Mouse (Mus musculus) urinary bladder, postnatal 4 days (tissue): ENCODE data around the gene Alyref.
"Not testable (repeated sequence)": the region's sequence is repeated elsewhere in the genome, so short reads cannot be mapped to it uniquely, and the experiment has no call there.

Experiments used
- DNase-seq, 2 experiments: peaks; one replicate each; pipeline ENCODE4 v3.0.0; 2021 to 2022; ENCODE audit warnings: low spot score in 2 of 2

Gene Alyref

DNA sequence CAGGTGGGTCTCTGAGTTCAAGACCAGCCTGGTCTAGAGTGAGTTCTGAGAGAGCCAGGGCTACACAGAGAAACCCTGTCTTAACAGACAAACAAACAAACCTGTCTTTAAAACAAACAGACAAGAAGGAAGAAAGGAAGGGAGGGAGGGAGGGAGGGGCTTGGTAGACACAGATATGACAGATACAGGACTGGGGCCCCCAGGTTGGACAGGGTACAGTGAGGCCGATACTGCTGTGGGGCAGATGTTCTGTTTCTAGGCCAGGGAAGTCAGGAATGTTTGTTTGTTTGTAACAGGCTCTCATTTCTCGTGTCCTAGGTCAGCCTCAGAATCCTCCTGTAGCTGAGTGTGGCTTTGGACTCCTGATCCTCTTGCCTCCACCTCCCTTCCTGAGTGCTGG, 5.4 kb upstream of the Alyref start:
- DNase-seq = no peak

DNA sequence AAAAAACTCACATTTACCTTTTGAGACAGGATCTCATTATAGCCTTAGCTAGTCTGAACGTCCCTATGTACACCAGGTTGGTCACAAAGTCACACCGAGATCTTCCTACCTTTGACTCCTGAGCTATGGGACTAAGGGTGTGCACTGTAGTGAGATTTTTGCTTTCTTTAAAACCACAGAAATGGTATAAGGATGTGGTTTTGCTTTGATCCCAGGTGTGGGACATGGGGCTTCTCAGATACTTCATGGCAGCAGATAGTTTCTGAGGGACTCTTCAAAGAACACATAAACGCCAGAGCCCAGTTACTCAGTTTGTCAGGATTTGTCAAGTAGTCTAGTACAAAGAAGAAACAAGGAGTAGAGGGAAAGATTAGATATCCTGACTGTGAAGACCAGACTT, 2.6 kb upstream of the Alyref start:
- no peak for DNase-seq

DNA sequence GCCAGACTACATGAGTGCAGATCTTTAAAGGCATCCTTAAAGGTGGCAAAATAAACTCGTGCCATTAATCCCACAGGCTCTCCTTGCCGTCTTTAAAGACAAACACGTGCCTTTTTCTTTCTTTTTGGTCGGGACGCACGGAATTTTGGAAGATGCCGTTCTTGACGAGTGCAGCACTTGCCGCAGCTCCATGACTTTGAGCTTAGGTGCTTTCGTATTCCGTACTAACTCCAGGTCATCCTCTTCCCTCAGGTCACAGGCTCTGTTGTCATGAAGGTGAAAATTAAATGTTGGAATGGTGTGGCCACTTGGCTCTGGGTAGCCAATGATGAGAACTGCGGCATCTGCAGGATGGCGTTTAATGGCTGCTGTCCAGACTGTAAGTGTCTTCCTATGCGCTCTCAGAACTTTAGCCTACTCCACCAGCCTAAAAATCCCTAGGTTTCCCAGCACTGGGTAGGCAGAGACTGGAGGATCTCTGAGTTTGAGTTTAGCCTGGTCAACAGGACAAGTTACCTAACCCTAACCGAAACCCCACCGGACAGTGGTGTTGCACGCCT, 905 bp upstream of the Alyref start:
- DNase-seq = no peak

DNA sequence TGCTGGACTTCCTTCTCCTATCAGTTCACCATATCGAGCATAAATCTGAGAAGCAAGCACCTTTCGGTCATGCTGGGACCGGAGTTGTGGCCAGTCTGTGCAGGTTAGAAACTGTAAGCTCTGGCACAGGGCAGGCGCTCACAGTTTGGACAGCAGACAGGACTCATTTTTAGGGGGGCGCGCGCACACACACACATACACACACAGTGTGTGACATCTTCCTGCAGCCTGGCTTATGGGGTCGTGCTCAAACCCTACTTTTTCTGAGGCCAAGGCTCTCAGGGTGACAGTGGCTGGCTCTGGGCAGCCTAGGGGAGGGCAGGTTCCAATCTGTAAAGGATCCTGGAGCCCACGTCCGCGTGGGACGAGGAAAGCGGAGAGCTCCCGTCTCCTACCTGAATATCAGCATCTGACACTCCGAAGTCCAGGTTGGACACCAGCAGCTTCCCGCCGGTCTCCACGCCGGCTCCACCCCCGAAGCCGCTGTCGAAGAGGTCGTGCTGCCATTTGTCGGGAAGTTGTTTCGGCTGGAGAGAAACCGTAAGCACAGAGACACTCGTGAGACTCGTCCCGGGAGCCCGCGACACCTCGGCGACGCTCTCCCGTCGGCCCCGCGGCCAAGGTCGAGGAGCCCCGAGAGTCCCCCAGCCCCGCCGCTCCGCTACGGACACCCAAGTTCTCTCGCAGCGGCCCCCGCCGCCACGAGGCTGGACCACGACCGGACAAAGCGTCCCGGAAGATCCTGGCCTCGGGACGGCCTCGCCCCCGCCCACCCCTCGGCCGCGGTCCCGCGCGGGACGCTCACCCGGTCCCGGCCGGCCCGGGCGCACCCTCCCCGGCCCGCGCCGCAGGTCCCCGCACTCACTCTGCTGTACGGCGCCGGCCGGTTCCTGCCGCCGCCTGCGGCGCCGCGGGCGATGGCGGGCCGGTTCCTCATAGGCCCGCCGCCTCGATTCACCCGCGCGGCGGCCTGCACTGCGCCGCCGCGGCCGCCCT, 627 bp downstream of the Alyref start:
- DNase-seq = no peak

DNA sequence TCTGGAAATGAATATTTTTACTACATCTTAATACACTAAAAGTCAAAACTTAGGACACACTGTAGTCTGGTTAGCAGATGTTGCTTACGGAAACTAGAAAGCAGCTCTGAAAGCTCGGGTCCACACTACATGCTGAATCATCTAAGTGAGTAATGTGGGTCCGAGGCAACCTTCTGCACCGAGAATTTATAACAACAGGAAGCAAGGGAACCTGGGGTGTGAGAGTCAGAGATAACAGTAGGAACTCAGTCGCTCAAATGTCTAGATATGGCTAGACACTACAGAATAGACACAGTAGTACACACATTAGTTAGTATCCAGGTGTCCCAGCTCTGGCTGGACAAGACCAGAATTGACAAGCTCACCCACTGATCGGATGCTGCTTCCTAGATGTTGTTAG, 9.6 kb downstream of the Alyref start:
- DNase-seq = no peak

DNA sequence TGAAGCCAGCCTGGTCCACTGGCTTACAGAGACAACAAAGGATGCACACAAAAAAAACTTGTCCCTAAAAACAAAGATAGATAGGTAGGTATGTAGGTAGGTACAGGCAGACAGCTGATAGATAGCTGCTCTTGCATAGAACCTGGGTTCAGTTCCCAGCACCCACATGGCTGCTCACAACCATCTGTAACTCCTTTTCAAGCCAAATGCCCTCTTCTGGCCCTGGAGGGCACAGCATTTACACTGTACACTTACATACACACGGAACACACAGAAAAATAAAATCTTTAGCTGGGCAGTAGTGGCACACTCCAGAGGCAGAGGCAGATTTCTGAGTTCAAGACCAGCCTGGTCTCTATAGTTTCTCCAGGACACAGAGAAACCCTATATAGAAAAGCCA, 14.2 kb downstream of the Alyref start:
- no peak for DNase-seq

DNA sequence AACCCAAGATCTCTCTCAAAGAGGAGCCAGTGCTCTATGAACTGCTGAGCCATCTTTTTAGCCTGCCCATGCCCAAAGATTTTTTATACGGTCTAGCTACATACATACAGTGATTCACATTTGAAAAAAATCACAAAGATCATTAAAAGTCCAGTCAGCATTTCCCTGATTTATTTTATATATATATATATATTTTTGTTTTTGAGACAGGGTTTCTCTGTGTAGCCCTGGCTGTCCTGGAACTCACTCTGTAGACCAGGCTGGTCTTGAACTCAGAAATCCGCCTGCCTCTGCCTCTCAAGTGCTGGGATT, 15.2 kb downstream of the Alyref start:
- DNase-seq = not testable (repeated sequence)

DNA sequence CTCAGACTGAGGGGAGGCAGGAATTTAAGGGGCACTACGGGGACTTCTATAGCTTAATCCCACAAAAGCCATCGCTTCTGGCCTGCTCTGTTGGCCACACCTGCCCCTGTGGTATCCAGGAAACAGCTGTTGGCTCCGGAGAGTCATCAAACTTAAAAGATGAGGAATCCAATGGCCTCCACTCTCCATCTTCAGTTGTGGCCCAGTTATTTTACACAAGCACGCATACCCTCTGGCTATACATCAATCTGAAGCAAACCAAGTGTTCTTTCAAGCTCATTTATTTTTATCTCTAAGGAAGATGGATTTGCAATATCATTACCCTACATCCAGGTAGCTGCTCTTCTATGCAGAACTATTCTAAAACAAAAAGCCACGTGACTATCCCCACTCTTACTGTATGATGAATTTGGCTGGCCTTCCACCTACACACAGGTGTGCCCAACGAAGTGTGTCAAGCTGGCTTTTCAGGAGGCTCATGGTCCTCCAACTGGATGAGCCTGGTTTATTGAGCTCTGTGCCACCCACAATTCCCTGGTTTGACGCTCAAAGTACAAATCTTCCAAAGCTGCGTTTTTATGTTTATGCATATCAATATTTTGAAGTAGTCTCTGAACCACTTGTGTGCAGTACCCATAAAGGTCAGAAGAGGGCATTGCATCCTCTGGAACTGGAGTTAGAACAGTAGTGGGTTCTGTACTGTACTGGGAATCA, 15.7 kb downstream of the Alyref start:
- DNase-seq = no peak

DNA sequence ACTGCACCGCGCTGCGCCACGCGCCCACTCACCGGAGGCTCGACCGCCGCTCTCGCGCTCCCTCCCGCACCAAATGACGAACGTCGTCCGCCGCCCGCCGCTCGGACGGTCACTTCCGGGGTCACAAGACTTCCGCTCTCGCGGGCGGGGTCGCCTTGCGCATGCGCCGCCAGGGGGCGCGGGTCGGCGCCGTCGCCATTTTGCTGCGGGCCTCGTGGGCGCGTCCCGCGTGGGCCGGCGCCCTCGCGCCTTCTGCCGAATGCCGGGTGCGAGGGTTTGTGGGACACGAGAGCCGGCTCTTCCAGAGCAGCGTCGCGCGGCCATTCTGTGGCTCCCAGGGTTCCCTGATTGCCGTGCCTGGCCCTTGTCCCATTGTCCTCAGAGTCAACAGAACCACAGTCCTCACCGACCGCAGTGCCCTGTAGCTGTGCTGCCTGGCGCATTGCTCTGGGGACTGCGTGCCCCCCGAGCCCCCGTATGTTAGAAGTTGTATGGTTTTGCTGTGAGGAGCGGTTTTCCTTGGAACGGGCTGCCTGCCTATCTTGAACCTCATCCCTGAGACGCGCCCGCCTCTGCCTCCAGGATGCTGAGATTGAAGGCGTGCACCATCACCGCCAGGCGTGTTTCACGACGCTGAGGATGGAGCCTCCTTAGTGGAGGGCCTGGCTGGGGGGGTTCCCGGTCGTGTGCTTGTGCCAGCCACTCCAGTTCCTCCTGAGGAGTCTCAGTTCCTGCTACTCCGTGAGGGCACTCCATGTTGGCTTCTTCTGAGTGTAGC, 16.5 kb downstream of the Alyref start, which contains the start of gene Arhgdia:
Arhgdia (minus strand) TSS at position 135 of the 778 bp plus-strand sequence.
- DNase-seq = peak; percentile 86 to 91

DNA sequence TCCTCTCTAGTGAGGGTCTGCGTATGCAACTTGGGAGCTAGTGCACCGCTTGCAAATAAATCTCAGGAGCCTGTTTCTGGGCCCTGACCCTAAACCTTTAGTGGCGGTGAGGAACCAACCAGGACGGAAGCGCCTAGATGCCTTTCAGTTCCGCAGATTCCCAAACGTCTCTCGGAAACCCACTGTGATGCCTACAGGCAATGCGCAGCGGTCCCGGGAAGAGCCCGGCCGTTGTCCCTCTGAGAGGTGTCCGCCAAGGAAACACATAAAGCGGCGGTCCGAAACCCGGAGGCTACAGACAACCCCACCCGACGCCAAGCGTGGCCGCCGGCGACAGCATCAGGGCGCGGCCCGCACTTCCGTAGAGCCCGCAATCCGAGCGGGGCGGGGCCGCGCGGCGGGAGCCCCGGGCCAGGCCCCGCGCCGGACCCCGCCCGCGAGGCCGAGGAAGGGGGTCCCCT, 17.3 kb downstream of the Alyref start:
- peak in 1 of 2 experiments; percentile 43 for DNase-seq

DNA sequence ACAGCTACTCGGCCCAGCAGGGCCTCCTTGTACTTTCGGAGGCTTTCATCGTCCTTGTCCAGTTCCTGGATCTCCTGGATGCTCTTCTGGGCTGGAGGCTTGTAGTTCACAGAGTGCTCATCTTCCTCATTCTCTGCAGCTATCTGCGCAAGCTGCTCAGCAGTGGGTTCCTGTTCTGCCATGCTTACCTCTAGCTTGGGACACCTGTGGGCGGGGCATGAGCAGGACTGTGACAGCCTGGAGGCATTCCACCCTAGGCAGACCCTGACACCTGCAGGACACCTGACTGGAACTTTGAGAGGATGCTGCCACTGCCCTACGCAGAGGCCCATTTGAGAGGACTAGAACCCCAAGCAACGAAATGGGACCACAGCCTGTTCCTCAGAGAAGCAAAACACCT, 18.0 kb downstream of the Alyref start:
- DNase-seq = no peak

DNA sequence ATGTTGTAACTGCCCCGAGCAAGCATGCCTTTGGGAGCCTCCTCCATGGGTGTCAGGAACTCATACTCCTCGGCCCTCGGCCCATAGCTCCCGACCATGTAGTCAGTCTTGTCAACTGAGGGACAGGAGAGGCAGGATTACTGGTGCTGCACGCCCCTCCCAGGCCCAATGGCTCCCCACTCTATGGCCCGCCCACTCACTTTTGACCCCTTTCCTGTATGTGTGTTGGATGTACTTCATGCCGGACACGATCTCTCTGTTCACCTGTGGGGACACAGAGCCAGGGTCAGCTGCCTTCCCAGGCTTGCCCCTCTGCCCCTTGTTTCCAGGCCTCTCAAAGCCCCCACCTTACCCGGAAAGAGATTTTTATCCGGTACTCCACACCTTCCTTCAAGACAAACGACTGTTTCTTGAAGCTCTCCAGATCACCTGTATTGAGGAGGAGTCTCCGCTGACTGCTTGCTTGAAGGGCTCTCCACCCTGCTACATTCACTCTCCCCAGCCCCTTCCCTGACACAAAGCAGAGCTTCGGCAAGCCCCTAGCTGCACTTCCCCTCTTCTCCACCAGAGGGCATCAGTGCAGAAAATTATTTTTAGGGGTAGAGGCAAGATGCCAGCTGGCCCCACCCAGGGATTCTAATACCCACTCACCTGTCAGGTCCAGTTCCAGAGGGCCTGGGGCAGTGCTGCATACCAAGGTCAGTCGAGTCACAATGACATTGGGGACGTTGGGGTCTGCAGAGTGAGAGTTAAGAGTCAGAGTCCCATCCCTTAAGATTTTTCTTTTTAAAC, 18.7 kb downstream of the Alyref start:
- peak; percentile 52 to 79 for DNase-seq

DNA sequence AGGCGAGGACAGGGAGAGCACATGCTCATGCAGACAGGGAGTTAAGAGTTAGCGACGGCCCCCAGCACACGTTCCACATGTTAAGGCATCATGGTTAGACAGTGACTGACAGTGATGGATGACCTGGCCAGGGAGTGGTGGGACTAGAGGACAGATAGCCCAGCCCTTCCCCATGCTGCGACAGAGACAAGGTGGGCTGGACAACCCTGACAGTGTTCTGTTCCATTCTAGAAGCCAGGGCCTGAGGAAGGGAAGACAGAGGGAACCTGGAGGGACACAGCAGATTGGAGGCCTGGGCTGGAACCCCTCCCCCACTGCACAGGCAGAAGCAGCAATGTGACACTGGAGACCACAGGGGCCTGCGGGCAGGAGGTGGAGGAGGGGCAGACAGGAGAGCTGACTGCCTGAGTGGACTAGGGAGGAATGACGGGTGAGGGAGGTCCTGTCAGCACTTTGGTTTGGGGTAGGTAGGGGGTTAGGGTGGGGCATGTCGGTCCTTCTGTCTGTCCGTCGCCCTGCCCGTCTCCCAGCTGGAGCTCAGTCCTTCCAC, 19.4 kb downstream of the Alyref start:
- DNase-seq = no peak

DNA sequence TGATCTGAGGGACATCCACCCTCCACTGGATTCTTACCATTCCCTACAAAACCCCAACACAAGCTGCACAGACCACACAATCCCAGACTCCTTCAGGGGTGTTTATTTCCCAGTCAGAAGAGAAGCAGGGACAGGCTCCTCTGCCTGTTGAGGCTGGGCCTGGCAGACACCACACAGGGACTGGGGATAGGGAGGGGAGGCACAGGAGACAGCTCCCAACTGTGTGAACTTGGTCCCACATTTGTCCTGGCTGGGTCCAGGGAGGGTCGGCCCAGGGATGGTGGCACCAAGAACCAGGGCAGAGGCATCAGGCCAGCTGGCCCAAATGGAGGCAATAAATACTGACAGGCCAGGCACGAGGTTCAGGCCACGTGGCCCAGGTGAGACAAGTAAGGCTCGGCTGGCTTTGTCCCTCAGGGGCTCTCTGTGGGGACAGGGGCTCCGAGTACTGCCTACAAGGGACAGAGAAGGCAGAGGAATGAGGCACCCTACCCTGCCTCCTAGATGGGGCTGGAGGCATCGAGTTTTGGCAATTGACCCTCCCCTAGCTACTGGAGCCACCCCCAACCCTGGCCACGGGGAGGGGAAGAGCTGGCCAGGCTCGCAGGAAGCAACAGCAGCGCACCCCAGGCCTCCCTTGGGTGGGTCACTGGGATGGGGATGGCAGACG, 20.0 kb downstream of the Alyref start:
- DNase-seq = no peak

DNA sequence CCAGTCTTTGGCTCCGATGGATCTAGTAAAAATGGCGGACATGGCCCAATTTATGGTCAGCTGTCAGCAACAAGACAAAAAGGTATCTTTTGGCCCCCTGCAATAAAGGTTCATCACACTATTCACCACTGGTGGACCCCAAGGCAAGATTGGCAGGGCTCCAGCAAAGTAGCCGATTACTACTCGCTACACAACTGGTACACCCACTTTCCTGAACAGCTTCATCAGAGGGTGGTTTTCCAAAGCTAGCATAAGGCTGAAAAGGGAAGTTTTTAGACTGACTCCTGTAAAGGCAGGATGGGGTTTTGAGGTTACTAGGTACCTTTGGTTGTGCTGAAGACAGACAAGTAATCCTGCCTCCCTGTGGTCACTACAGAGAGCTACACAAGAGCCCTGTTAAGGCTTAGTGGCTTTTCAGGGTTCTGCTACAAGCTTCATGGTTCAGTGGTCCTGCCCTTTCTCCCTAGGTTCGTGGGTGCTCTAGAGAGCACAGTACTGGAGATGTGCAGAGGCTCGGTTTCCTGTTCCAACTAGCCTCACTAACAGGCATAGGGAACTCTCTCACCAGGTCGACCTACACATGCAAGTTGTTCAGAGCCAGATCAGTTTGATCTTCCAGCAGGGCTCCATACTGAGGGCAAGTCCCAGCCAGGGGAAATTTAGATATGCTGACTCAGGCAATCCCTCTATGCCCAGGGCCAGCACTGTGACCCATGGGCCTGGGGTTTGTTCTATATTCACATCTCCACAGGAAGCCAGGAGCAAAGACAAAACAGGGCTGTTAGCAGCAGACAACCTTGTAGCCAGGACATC, 20.7 kb downstream of the Alyref start:
- DNase-seq = no peak

DNA sequence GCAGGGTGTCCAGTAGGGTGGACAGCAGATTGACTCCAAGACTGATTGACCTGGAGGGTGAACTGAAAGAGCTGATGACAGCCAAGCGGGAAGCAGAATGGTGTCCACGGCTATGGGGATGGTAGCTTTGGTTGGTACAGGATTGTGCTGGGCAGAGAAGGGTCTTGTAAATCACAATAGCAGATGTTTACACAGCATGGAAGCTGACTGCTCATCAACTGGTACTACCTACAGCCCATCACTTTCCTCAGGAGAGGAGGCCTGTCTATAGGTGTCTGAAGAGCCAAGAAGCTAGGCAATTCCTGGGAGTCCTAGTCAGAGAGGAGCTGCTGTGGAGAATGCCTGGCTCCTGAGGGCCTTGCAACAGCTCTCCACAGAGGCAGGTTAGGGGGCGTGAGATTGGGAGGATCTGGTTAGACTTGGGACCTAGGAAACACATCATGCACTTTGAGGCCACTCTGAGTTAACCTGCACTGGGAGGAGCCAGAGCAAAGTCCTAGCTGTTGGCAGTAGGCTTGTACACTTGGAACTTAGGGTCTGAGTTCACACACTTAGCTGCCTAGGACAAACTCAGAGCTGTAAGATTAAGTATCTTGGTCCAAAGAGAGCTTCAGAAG, 21.7 kb downstream of the Alyref start:
- DNase-seq = no peak

DNA sequence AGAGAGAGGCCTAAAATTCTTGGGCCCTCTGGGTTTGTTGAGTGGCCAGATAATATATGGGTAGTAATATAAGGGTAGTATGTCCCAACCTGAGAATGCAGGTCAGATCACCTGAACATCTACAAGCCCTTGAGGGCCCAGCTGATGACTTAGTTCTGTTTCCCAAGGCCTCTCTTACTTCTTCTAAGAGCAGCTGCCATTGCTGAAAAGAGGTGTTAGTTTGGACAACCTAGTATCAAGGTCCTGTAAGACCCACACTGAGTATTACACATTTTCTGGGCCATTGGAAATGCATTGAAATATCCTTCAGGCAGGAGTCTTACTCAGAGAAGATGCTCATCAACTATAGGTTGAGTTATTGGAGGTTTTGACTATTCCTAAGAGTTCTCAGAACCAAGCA, 22.2 kb downstream of the Alyref start:
- DNase-seq = no peak

DNA sequence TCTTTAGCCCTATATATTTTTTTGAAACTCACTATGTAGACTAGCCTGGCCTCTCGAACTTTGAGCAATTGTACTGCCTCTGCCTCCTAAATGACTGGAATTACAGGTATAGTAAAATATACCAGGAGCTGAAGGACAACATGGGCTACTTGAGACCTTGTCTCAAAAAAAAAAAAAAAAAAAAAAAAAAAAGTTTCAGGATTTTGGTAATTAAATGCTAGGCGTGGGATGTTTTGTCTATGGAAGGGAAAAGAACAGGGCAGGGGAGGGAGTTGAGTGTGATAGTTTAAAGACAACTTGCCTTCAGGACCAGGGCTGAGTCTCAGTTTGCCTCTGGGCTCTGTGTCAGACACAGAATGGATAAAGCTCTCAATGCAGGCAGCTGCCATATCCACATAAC, 23.1 kb downstream of the Alyref start:
- no peak for DNase-seq

DNA sequence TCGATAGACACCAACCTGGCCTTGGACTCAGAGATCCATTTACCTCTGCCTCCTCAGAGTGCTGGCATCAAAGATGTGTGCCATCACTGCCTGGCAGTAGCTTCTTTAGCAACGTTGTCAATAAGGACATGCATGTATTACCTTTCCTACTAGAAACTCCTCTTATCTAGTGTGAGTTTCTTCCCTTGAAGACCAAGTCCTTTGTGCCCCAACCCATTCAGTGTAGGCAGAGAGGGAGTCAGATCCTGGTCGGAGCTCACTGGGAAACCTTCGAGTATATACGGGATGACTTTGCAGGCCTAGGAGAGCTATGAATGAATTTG, 23.9 kb downstream of the Alyref start:
- DNase-seq = no peak
